Mouse (Mus musculus) layer of hippocampus, postnatal 36 days (tissue): ENCODE results near the gene Polh. TPM values are rescaled to one million over a fixed set of nuclear protein-coding genes. Genes with fewer than 3 reads are reported as not detected.
A peak's percentile ranks its signal among the peaks of the same experiment; 100 is the strongest.

Experiments
- DNase-seq, 2 experiments: peaks; one replicate each; pipeline ENCODE4 v3.0.0; 2022
- total RNA-seq, 2 experiments: library from RNA; stranded (reverse); gene quantifications; 2 replicates each; pipeline ENCODE4 v1.2.3; 2021

Gene Polh
- 1 to 10 TPM; 5.5 to 5.8 TPM for total RNA-seq

- DNase-seq: peak; percentile 90 to 92
Observed at GRCm38 (mm10) chr17:46202421-46203071, at the start of gene Polh, which contains the start of gene Xpo5. Polh (minus strand) TSS chr17:46202645. Xpo5 (plus strand) TSS chr17:46202782.

- DNase-seq: no peak
Observed at GRCm38 (mm10) chr17:46251174-46251573, 48.7 kb upstream of the Polh start.

- DNase-seq: no peak
Observed at GRCm38 (mm10) chr17:46248189-46248522, 45.7 kb upstream of the Polh start.

- peak; percentile 92 to 95 for DNase-seq
Observed at GRCm38 (mm10) chr17:46247512-46248188, 45.2 kb upstream of the Polh start, which contains the start of the genes Polr1c and Yipf3. Polr1c (minus strand) TSS chr17:46248054. Yipf3 (plus strand) TSS chr17:46248080.

- DNase-seq: no peak
Observed at GRCm38 (mm10) chr17:46244579-46244978, 42.1 kb upstream of the Polh start.

- no peak for DNase-seq
Observed at GRCm38 (mm10) chr17:46243624-46244023, 41.2 kb upstream of the Polh start.

GRCm38 (mm10) chr17:46242993-46243392, 40.5 kb upstream of the Polh start:
- DNase-seq: no peak

- DNase-seq: no peak
Observed at GRCm38 (mm10) chr17:46242274-46242673, 39.8 kb upstream of the Polh start.

- no peak for DNase-seq
Observed at GRCm38 (mm10) chr17:46241471-46241870, 39.0 kb upstream of the Polh start.

- DNase-seq: no peak
Observed at GRCm38 (mm10) chr17:46239516-46240114, 37.2 kb upstream of the Polh start.

- DNase-seq: no peak
Observed at GRCm38 (mm10) chr17:46237480-46237879, 35.0 kb upstream of the Polh start.

- no peak for DNase-seq
Observed at GRCm38 (mm10) chr17:46237079-46237478, 34.6 kb upstream of the Polh start.

GRCm38 (mm10) chr17:46236067-46236466, 33.6 kb upstream of the Polh start:
- DNase-seq: no peak

GRCm38 (mm10) chr17:46227576-46227975, 25.1 kb upstream of the Polh start:
- DNase-seq: no peak

- no peak for DNase-seq
Observed at GRCm38 (mm10) chr17:46221601-46222000, 19.2 kb upstream of the Polh start.

GRCm38 (mm10) chr17:46210550-46210949, 8.1 kb upstream of the Polh start:
- no peak for DNase-seq

- no peak for DNase-seq
Observed at GRCm38 (mm10) chr17:46206676-46207075, 4.2 kb upstream of the Polh start.

- no peak for DNase-seq
Observed at GRCm38 (mm10) chr17:46203078-46203477, 633 bp upstream of the Polh start.

- no peak for DNase-seq
Observed at GRCm38 (mm10) chr17:46201151-46201550, 1.3 kb downstream of the Polh start.

- DNase-seq: no peak
Observed at GRCm38 (mm10) chr17:46188829-46189228, 13.6 kb downstream of the Polh start.

GRCm38 (mm10) chr17:46182273-46182672, 20.2 kb downstream of the Polh start:
- no peak for DNase-seq

GRCm38 (mm10) chr17:46170538-46170937, 31.9 kb downstream of the Polh start:
- DNase-seq: no peak

- no peak for DNase-seq
Observed at GRCm38 (mm10) chr17:46168768-46169167, 33.7 kb downstream of the Polh start.

GRCm38 (mm10) chr17:46168318-46168717, 34.1 kb downstream of the Polh start:
- DNase-seq: no peak
